Mouse (Mus musculus) midbrain, embryonic 16.5 days (tissue): ENCODE data around the gene Gpr25. TPM values are rescaled to one million over a fixed set of nuclear protein-coding genes. Genes with fewer than 3 reads are reported as not detected.

Experiments
- ATAC-seq: fragments of 200-750 bp; cut with Nextera tagmentation; 2 replicates; pipeline ENCODE4 v1.8.0; 2017; ENCODE audit warnings: moderate TSS enrichment
- H3K27ac ChIP-seq: fragments of 300-500 bp; sonication (generic); 2 replicates; pipeline ENCODE4 v1.5.1; 2014; ENCODE audit warnings: mild to moderate bottlenecking, low read length, mixed read lengths
- H3K27me3 ChIP-seq: fragments of 300-500 bp; sonication (generic); 2 replicates; pipeline ENCODE4 v1.6.1; 2014; ENCODE audit warnings: low read depth, low read length, mixed read lengths; ENCODE audit not compliant: control insufficient read depth, insufficient read depth
- H3K36me3 ChIP-seq: fragments of 300-500 bp; sonication (generic); 2 replicates; pipeline ENCODE4 v1.6.1; 2014; ENCODE audit warnings: mild to moderate bottlenecking, low read length, moderate library complexity, mixed read lengths; ENCODE audit not compliant: control insufficient read depth, insufficient read depth
- H3K4me1 ChIP-seq: fragments of 300-500 bp; sonication (generic); 2 replicates; pipeline ENCODE4 v1.6.1; 2014; ENCODE audit warnings: mild to moderate bottlenecking, low read length, mixed read lengths; ENCODE audit not compliant: control insufficient read depth, insufficient read depth
- H3K4me2 ChIP-seq: fragments of 300-500 bp; sonication (generic); 2 replicates; pipeline ENCODE4 v1.6.1; 2014; ENCODE audit warnings: mild to moderate bottlenecking, low read length, mixed read lengths
- H3K4me3 ChIP-seq: fragments of 300-500 bp; sonication (generic); 2 replicates; pipeline ENCODE4 v1.5.1; 2014; ENCODE audit warnings: low read depth, mild to moderate bottlenecking, low read length, moderate library complexity, mixed read lengths
- H3K9ac ChIP-seq: fragments of 300-500 bp; sonication (generic); 2 replicates; pipeline ENCODE4 v1.6.1; 2014; ENCODE audit warnings: low read depth, low read length, mixed read lengths
- H3K9me3 ChIP-seq: fragments of 300-500 bp; sonication (generic); replicated peaks from 2 replicates; pipeline ENCODE4 v1.6.1; 2014; ENCODE audit warnings: mild to moderate bottlenecking, low read length, mixed read lengths; ENCODE audit not compliant: control insufficient read depth, poor library complexity, severe bottlenecking
- WGBS: fragments of 180-500 bp; shearing (Covaris S2); extraction: QIAGEN DNeasy Blood & Tissue Kit; methylation state at CpG from one replicate; pipeline ENCODE4 v1.1.7; 2014; 5-methylcytosine and 5-hydroxymethylcytosine counted together
- polyA plus RNA-seq: library from polyadenylated mRNA; unstranded; fragments of >200 nt; fragmentation: Nextera tagmentation; extraction: Ambion mirVana; gene quantifications from 2 replicates; pipeline ENCODE4 v1.2.1, GENCODE M21; 2015

Gpr25 gene
- polyA plus RNA-seq, 1 experiment from 2014 or later, result 0.72 TPM

DNA sequence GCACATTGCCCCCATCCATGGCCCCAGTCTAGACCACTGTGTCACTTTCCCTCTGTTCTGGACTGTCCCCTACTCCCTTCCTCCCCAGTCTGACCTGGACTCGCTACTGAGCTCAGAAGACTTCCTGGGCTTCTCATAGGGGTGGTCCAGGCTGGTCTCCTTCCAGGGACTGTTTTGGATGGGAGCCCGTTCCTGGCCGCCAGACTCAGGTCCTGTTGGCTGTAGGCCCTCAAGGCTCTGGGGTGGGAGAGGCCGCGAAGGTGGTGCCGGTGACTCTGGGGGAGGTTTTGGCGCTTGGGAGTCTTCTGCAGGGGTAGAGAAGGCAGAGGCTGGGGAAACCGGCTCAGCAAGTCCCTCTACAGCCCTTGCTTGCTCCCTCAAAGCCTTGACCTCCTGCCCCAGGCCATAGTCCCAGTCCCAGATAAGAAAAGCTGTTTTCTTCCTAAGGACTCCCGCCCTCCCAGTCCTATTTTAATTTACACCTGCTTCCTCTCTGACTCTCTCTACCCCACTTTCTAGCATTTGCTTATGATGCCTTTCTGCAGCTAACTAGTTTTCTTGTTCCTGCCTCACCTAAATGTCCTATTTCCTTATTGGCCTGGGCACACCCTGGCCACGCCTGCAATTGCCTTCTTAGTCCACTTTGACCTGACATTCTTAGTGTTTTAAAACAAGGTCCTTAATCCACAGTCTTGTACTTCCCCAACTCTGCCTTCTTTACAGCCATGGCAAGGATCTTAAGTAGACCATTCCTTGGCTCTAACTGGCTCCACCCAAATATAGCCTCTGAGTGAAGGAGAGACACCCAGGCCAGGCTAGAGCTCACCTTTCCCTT is 40.4 kb downstream of the Gpr25 start:
- Histone ChIP-seq H3K9ac (no peak overlapping the region), H3K4me3 (no peak overlapping the region), H3K4me2 (no peak overlapping the region), H3K4me1 (no peaks in the 10 kb centered on the region), H3K9me3 (no peaks in the 10 kb centered on the region), H3K27ac (no peak overlapping the region), H3K36me3 (no peaks in the 10 kb centered on the region), H3K27me3 (no peaks in the 10 kb centered on the region)
- 86% methylated on average over 10 of the region's 10 CpGs for WGBS
- no peak for ATAC-seq

DNA sequence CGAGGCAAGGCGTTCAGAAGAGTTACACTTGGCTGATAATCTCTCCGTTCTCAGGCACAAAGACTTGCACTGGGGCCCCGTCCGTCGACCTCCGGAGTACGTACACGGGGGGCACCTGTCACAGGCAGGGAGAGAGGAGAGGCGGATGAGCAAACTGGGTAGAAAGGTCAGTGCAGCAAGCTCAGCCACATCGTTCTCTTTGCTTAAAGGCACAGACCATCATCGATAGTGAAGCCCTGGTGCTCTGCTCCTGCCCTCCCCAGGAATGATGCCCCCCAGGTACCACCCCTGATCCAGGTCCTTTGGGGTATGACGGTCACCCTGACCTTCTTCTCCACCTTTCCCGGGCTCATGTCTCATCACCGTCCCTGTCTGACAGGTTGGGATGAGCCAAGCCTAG is 46.4 kb downstream of the Gpr25 start:
- no peaks in the 10 kb centered on the region for H3K9me3 ChIP-seq
- WGBS, result 68% methylated on average over 15 of the region's 15 CpGs

DNA sequence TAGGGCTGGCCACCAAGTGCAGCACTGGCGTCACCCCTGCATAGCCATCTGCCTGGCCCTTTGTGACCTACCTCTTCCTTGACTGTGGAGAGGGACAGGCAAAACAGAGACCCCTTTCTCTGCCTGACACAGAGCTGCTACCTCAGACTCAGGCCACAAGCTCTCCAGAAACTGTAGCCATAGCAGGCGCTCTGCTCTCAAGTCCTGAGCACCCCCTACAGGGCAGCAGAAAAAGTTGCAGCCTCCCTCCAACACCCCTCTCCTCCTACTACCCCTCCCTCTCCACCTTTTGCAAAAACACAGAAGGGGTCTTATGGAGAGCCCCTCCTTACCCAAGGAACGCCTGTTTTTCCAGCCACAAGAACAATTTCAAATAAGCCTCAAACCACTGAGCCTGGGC is 47.9 kb downstream of the Gpr25 start, which contains the start of gene Mroh3:
Gene Mroh3, minus strand, starts transcription at position 26 of the 400 bp plus-strand sequence.
- no peak for ATAC-seq
- WGBS, result 51% methylated on average over 3 of the region's 3 CpGs

More for the DNA sequence above, 46.4 kb downstream of the Gpr25 start:
- Histone ChIP-seq H3K27me3 (no peaks in the 10 kb centered on the region), H3K4me2 (no peak overlapping the region), H3K4me3 (no peak overlapping the region), H3K9ac (no peak overlapping the region), H3K4me1 (no peaks in the 10 kb centered on the region), H3K27ac (no peak overlapping the region), H3K36me3 (no peaks in the 10 kb centered on the region)
- ATAC-seq, result no peak

More for the DNA sequence above, 47.9 kb downstream of the Gpr25 start, which contains the start of gene Mroh3:
- no peak within 1 kb of the TSS for H3K9ac ChIP-seq
- no peaks in the 10 kb centered on the region for H3K4me1 ChIP-seq
- no peaks in the 10 kb centered on the region for H3K9me3 ChIP-seq
- H3K4me2 ChIP-seq, result no peak within 1 kb of the TSS
- no peak within 1 kb of the TSS for H3K27ac ChIP-seq
- H3K36me3 ChIP-seq, result no peaks in the 10 kb centered on the region
- no peaks in the 10 kb centered on the region for H3K27me3 ChIP-seq
- H3K4me3 ChIP-seq, result no peak within 1 kb of the TSS

Other genes starting within 250 kb of the Gpr25 start
- not detected in 2 replicates for gene Ascl5, start 210.1 kb downstream of the Gpr25 start, polyA plus RNA-seq
- gene Cacna1s, start 208.1 kb downstream of the Gpr25 start, polyA plus RNA-seq, result 0.39 and 1.3 TPM in 2 replicates
- 47.9 and 55.7 TPM in 2 replicates for gene Kif21b, start 129.5 kb downstream of the Gpr25 start, polyA plus RNA-seq
- gene Mroh3, start 48.0 kb downstream of the Gpr25 start, polyA plus RNA-seq, result not detected in 2 replicates
- gene Inava, start 26.6 kb downstream of the Gpr25 start, polyA plus RNA-seq, result 1.5 and 3.0 TPM in 2 replicates
- gene Camsap2, start 85.2 kb upstream of the Gpr25 start, polyA plus RNA-seq, result 27.2 and 32.3 TPM in 2 replicates
- gene Ddx59, start 154.4 kb upstream of the Gpr25 start, polyA plus RNA-seq, result 14.5 and 16.0 TPM in 2 replicates
- gene Kif14, start 205.5 kb upstream of the Gpr25 start, polyA plus RNA-seq, result 0.54 and 0.62 TPM in 2 replicates